Mouse (Mus musculus) T-helper 17 cell (primary cell): Measurements from ENCODE around the gene Kmt2a.

Source experiments
- in situ Hi-C, 2 experiments: fragments of 300-600 bp; cut with MboI, MseI; formaldehyde crosslinking; loops; 1 replicate in 1 of 2; 2 replicates in 1 of 2; pipeline ENCODE4 v1.15.1; 2025; ENCODE audit warnings: high pct_unique_total_duplicates in 2 of 2

The Kmt2a gene

GRCm38 (mm10) chr9:44760873-44761272, 120.2 kb downstream of the Kmt2a start:
- in situ Hi-C loops: no loop called here
